Comparison of ENCODE assay signal across 8 mouse cellular contexts in genomic region chr11:78535376-78536079, GRCm38 (mm10). TPM values are rescaled to one million over a fixed set of nuclear protein-coding genes. Genes with fewer than 3 reads are reported as not detected.
DNase-seq lines count a peak whose midpoint lies in the region; ATAC-seq lines count a peak whose summit lies in the region.

No protein-coding gene starts in this region.

- H3K4me3 ChIP-seq in forebrain, embryonic 12.5 days (replicated peaks) = peak overlapping the region; percentile 68
- H3K4me3 ChIP-seq in hindbrain, embryonic 15.5 days = peak overlapping the region; percentile 54
- H3K4me3 ChIP-seq in liver, embryonic 11.5 days (ENCODE audit: low read depth, low read length) = peak overlapping the region; percentile 83
- H3K4me3 ChIP-seq in neural tube, embryonic 14.5 days (ENCODE audit: low read depth, low read length) = peak overlapping the region; percentile 66

- H3K9me3 ChIP-seq in forebrain, embryonic 12.5 days = no peaks in the 10 kb centered on the region
- H3K9me3 ChIP-seq in hindbrain, embryonic 15.5 days = no peaks in the 10 kb centered on the region
- no peaks in the 10 kb centered on the region for H3K9me3 ChIP-seq in liver, embryonic 11.5 days (ENCODE audit: control insufficient read depth, low read length)
- no peaks in the 10 kb centered on the region for H3K9me3 ChIP-seq in neural tube, embryonic 14.5 days (ENCODE audit: control insufficient read depth, low read length)

- peak; percentile 13; the same call in 1 of the 2 replicates for ATAC-seq in forebrain, embryonic 12.5 days (ENCODE audit: low FRiP score)
- no peak; the same call in 1 of the 2 replicates for ATAC-seq in hindbrain, embryonic 15.5 days (ENCODE audit: low FRiP score, low read depth)
- no peak for ATAC-seq in liver, embryonic 11.5 days (replicated peaks; ENCODE audit: low FRiP score)
- ATAC-seq in neural tube, embryonic 14.5 days (ENCODE audit: low read depth) = peak; percentile 11

- WGBS in forebrain, embryonic 12.5 days = under 1% methylated on average over 23 of the region's 23 CpGs
- WGBS in hindbrain, embryonic 15.5 days = under 1% methylated on average over 23 of the region's 23 CpGs
- under 1% methylated on average over 23 of the region's 23 CpGs for WGBS in liver, embryonic 11.5 days
- WGBS in neural tube, embryonic 14.5 days = under 1% methylated on average over 23 of the region's 23 CpGs

- peaks cover 24% of the 10 kb centered on the region for H3K4me1 ChIP-seq in forebrain, embryonic 12.5 days
- peaks cover 32% of the 10 kb centered on the region for H3K4me1 ChIP-seq in hindbrain, embryonic 15.5 days (replicated peaks)
- H3K4me1 ChIP-seq in liver, embryonic 11.5 days (replicated peaks; ENCODE audit: control insufficient read depth, insufficient read depth, low read length) = peaks cover 19% of the 10 kb centered on the region; the same call in 1 of the 2 replicates
- peaks cover 18% of the 10 kb centered on the region for H3K4me1 ChIP-seq in neural tube, embryonic 14.5 days (ENCODE audit: control insufficient read depth, insufficient read depth, low read length)

- H3K27ac ChIP-seq in forebrain, embryonic 12.5 days = peak overlapping the region; percentile 89
- H3K27ac ChIP-seq in hindbrain, embryonic 15.5 days (replicated peaks) = peak overlapping the region; percentile 92
- peak overlapping the region; percentile 72 for H3K27ac ChIP-seq in liver, embryonic 11.5 days (ENCODE audit: low read depth, low read length)
- peak overlapping the region; percentile 87 for H3K27ac ChIP-seq in neural tube, embryonic 14.5 days (ENCODE audit: low read depth, low read length)

- peak overlapping the region; percentile 81 for H3K9ac ChIP-seq in forebrain, embryonic 12.5 days
- H3K9ac ChIP-seq in hindbrain, embryonic 15.5 days = peak overlapping the region; percentile 80
- peak overlapping the region; percentile 60 for H3K9ac ChIP-seq in liver, embryonic 11.5 days (ENCODE audit: low read depth, low read length)
- peak overlapping the region; percentile 63 for H3K9ac ChIP-seq in neural tube, embryonic 14.5 days (replicated peaks; ENCODE audit: low read depth, low read length)

- H3K27me3 ChIP-seq in forebrain, embryonic 12.5 days = no peaks in the 10 kb centered on the region
- H3K27me3 ChIP-seq in hindbrain, embryonic 15.5 days = no peaks in the 10 kb centered on the region
- no peaks in the 10 kb centered on the region for H3K27me3 ChIP-seq in liver, embryonic 11.5 days (replicated peaks; ENCODE audit: control insufficient read depth, insufficient read depth, low read length)
- H3K27me3 ChIP-seq in neural tube, embryonic 14.5 days (ENCODE audit: control insufficient read depth, insufficient read depth, low read length) = no peaks in the 10 kb centered on the region

- DNase-seq in adrenal gland, adult 2 months = peak; percentile 57
- DNase-seq in adrenal gland, adult 8-10 months = no peak
- DNase-seq in MN1 (ENCODE audit: low spot score) = peak; percentile 56
- DNase-seq in liver, embryonic 11.5 days (ENCODE audit: low spot score) = peak; percentile 42
- DNase-seq in right cerebral cortex, postnatal 10 days (ENCODE audit: low spot score in 2 of 2) = no peak

- peaks cover 29% of the 10 kb centered on the region for H3K36me3 ChIP-seq in forebrain, embryonic 12.5 days (replicated peaks)
- peaks cover 21% of the 10 kb centered on the region for H3K36me3 ChIP-seq in hindbrain, embryonic 15.5 days
- peaks cover 5% of the 10 kb centered on the region; the same call in 1 of the 2 replicates for H3K36me3 ChIP-seq in liver, embryonic 11.5 days (ENCODE audit: control insufficient read depth, insufficient read depth, low read length)
- peaks cover 7% of the 10 kb centered on the region; the same call in 1 of the 2 replicates for H3K36me3 ChIP-seq in neural tube, embryonic 14.5 days (ENCODE audit: control insufficient read depth, insufficient read depth, low read length)

- H3K4me2 ChIP-seq in forebrain, embryonic 12.5 days = peak overlapping the region; percentile 83
- H3K4me2 ChIP-seq in hindbrain, embryonic 15.5 days = peak overlapping the region; percentile 74
- H3K4me2 ChIP-seq in liver, embryonic 11.5 days = peak overlapping the region; percentile 94
- H3K4me2 ChIP-seq in neural tube, embryonic 14.5 days (ENCODE audit: low read depth, low read length) = peak overlapping the region; percentile 83

RNA-seq across cellular contexts. Expression of gene Tnfaip1, which starts 0.6 kb away (rescaled TPM):
- 10 to 100 TPM; 36.1 to 48.2 TPM for total RNA-seq in adrenal gland, adult 2 months (2021)
- 22.2 and 22.7 TPM in 2 replicates for polyA plus RNA-seq in adrenal gland, adult 2 months (2012; rRNA removed)
- total RNA-seq in adrenal gland, adult 8-10 months (2022) = 10 to 100 TPM; 39.9 to 52.6 (median 47.0) TPM
- polyA plus RNA-seq in forebrain, embryonic 12.5 days (2016; fragmentation: Nextera tagmentation; extraction: Ambion mirVana) = 72.0 and 72.7 TPM in 2 replicates
- polyA plus RNA-seq in hindbrain, embryonic 15.5 days (2015; fragmentation: Nextera tagmentation; extraction: Ambion mirVana) = 63.0 and 64.6 TPM in 2 replicates
- 42.1 and 42.2 TPM in 2 replicates for polyA plus RNA-seq in liver, embryonic 11.5 days (2014; fragmentation: Nextera tagmentation; extraction: Ambion mirVana)
- polyA plus RNA-seq in neural tube, embryonic 14.5 days (2014; fragmentation: Nextera tagmentation; extraction: Ambion mirVana) = 49.3 and 55.0 TPM in 2 replicates

RNA-seq across cellular contexts. Expression of gene Ift20, which starts 0.6 kb away (rescaled TPM):
- 100 to 1,000 TPM in 1 of 2 experiments, 10 to 100 TPM in 1; 81.7 to 109 TPM for total RNA-seq in adrenal gland, adult 2 months (2021)
- 86.5 and 115 TPM in 2 replicates for polyA plus RNA-seq in adrenal gland, adult 2 months (2012; rRNA removed)
- 100 to 1,000 TPM; 103 to 135 (median 123) TPM for total RNA-seq in adrenal gland, adult 8-10 months (2022)
- 93.8 and 97.1 TPM in 2 replicates for polyA plus RNA-seq in forebrain, embryonic 12.5 days (2016; fragmentation: Nextera tagmentation; extraction: Ambion mirVana)
- polyA plus RNA-seq in hindbrain, embryonic 15.5 days (2015; fragmentation: Nextera tagmentation; extraction: Ambion mirVana) = 121 and 125 TPM in 2 replicates
- 112 and 114 TPM in 2 replicates for polyA plus RNA-seq in liver, embryonic 11.5 days (2014; fragmentation: Nextera tagmentation; extraction: Ambion mirVana)
- 122 and 124 TPM in 2 replicates for polyA plus RNA-seq in neural tube, embryonic 14.5 days (2014; fragmentation: Nextera tagmentation; extraction: Ambion mirVana)

RNA-seq across cellular contexts. Expression of gene Tmem97, which starts 15.0 kb away (rescaled TPM):
- 10 to 100 TPM; 44.7 to 49.4 TPM for total RNA-seq in adrenal gland, adult 2 months (2021)
- 33.7 and 39.6 TPM in 2 replicates for polyA plus RNA-seq in adrenal gland, adult 2 months (2012; rRNA removed)
- total RNA-seq in adrenal gland, adult 8-10 months (2022) = 10 to 100 TPM; 46.3 to 65.0 (median 55.8) TPM
- polyA plus RNA-seq in forebrain, embryonic 12.5 days (2016; fragmentation: Nextera tagmentation; extraction: Ambion mirVana) = 55.3 and 55.7 TPM in 2 replicates
- 44.5 and 45.7 TPM in 2 replicates for polyA plus RNA-seq in hindbrain, embryonic 15.5 days (2015; fragmentation: Nextera tagmentation; extraction: Ambion mirVana)
- 173 and 183 TPM in 2 replicates for polyA plus RNA-seq in liver, embryonic 11.5 days (2014; fragmentation: Nextera tagmentation; extraction: Ambion mirVana)
- 38.0 and 43.0 TPM in 2 replicates for polyA plus RNA-seq in neural tube, embryonic 14.5 days (2014; fragmentation: Nextera tagmentation; extraction: Ambion mirVana)

RNA-seq across cellular contexts. Expression of gene Poldip2, which starts 23.5 kb away (rescaled TPM):
- total RNA-seq in adrenal gland, adult 2 months (2021) = 100 to 1,000 TPM; 151 to 168 TPM
- 94.8 and 108 TPM in 2 replicates for polyA plus RNA-seq in adrenal gland, adult 2 months (2012; rRNA removed)
- 100 to 1,000 TPM; 129 to 171 (median 150) TPM for total RNA-seq in adrenal gland, adult 8-10 months (2022)
- polyA plus RNA-seq in forebrain, embryonic 12.5 days (2016; fragmentation: Nextera tagmentation; extraction: Ambion mirVana) = 161 and 169 TPM in 2 replicates
- 181 and 189 TPM in 2 replicates for polyA plus RNA-seq in hindbrain, embryonic 15.5 days (2015; fragmentation: Nextera tagmentation; extraction: Ambion mirVana)
- polyA plus RNA-seq in liver, embryonic 11.5 days (2014; fragmentation: Nextera tagmentation; extraction: Ambion mirVana) = 151 and 154 TPM in 2 replicates
- 169 and 191 TPM in 2 replicates for polyA plus RNA-seq in neural tube, embryonic 14.5 days (2014; fragmentation: Nextera tagmentation; extraction: Ambion mirVana)

RNA-seq across cellular contexts. Expression of gene Tmem199, which starts 23.6 kb away (rescaled TPM):
- 10 to 100 TPM; 22.0 to 26.8 TPM for total RNA-seq in adrenal gland, adult 2 months (2021)
- polyA plus RNA-seq in adrenal gland, adult 2 months (2012; rRNA removed) = 6.9 and 8.8 TPM in 2 replicates
- total RNA-seq in adrenal gland, adult 8-10 months (2022) = 10 to 100 TPM; 27.5 to 36.3 (median 34.5) TPM
- 76.8 and 79.7 TPM in 2 replicates for polyA plus RNA-seq in forebrain, embryonic 12.5 days (2016; fragmentation: Nextera tagmentation; extraction: Ambion mirVana)
- polyA plus RNA-seq in hindbrain, embryonic 15.5 days (2015; fragmentation: Nextera tagmentation; extraction: Ambion mirVana) = 88.0 and 91.8 TPM in 2 replicates
- polyA plus RNA-seq in liver, embryonic 11.5 days (2014; fragmentation: Nextera tagmentation; extraction: Ambion mirVana) = 59.9 and 61.9 TPM in 2 replicates
- 104 and 108 TPM in 2 replicates for polyA plus RNA-seq in neural tube, embryonic 14.5 days (2014; fragmentation: Nextera tagmentation; extraction: Ambion mirVana)

Comparison
In these comparisons a context has a peak if more than half of its experiments do, and no peak if none do; other contexts are left out.
1. DNase-seq: peak in adrenal gland, adult 2 months (single experiment), MN1 (single experiment) and liver, embryonic 11.5 days (single experiment); none in adrenal gland, adult 8-10 months (single experiment) and right cerebral cortex, postnatal 10 days (0 of 2).
2. ATAC-seq: peak in forebrain, embryonic 12.5 days (single experiment) and neural tube, embryonic 14.5 days (single experiment); none in hindbrain, embryonic 15.5 days (single experiment) and liver, embryonic 11.5 days (single experiment).
3. Peak in every context shown above with its lines, with median percentiles within 50 percentile points of each other: H3K27ac ChIP-seq, H3K4me2 ChIP-seq, H3K4me3 ChIP-seq and H3K9ac ChIP-seq.